Mouse (Mus musculus) left cerebral cortex, adult 2 months (tissue): ENCODE data around the gene Ntmt1. TPM values are rescaled to one million over a fixed set of nuclear protein-coding genes. Genes with fewer than 3 reads are reported as not detected.

Experiments used
- DNase-seq, 2 experiments: peaks; one replicate each; pipeline ENCODE4 v3.0.0; 2021 to 2022; ENCODE audit warnings: low spot score in 2 of 2, mixed read lengths in 1 of 2; ENCODE audit errors: extremely low spot score in 1 of 2
- H3K27ac ChIP-seq: fragments of 200-600 bp; 2 replicates; pipeline ENCODE4 v1.8.1; 2022
- H3K4me3 ChIP-seq: fragments of 200-600 bp; 2 replicates; pipeline ENCODE4 v1.8.1; 2022
- CTCF ChIP-seq: fragments of 200-600 bp; IDR thresholded peaks from 2 replicates; pipeline ENCODE4 v1.8.1; 2022; ENCODE audit warnings: antibody characterized with exemption, mild to moderate bottlenecking, moderate library complexity
- intact Hi-C: fragments of 180-260 bp; cut with DNase I; formaldehyde crosslinking; loops from one replicate; pipeline ENCODE4 v1.15.1; 2025
- total RNA-seq, 2 experiments: library from RNA; stranded (reverse); gene quantifications; 2 replicates each; pipeline ENCODE4 v1.2.3; 2021

Ntmt1 gene
- total RNA-seq, 2 experiments from 2014 or later = 35.2 to 38.8 TPM

DNA sequence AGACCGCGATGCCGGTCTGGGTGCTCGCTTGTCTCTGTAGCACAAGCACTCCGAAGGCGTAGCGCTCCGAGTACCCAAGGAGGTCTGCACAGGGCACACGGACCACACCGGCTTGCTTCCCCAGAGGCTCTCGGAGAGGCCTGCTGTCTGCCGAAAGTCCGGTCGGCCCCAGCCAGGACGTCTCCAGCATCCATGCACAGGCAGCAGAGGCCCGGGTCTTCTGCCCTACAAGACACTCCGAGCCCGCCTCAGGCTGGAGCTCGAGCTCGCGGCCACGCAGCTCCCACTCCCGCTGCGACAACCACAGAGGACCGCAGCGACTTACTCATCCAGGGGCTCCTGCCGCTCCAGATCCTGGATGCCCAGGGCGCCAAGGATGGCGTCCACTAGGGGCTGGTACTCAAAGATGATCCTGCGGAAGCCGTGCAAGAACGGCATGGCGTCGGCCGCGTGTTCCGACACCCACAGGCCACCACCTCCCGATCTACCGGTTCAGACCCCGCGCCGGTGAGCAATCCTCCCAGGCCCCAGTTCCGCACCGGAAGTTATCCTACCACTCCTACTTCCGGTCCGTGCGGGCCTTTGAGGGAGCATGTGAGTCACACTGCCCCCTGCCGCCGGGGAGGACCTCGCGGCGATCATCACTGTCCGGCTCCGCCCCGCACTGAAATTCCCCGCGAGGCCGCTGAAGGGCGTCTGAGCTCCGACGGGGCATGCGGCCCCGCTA, 20.3 kb downstream of the Ntmt1 start:
- H3K4me3 ChIP-seq = peak overlapping the region; percentile 98
- peak overlapping the region; percentile 66 for H3K27ac ChIP-seq
- DNase-seq = peak; percentile 94 to 97
- intact Hi-C loops = loop anchor here (2.0 kb wide), 1 partner anchor 107 kb away; no protein-coding TSS in a partner anchor
- TF ChIP-seq CTCF = peak; percentile 97

- DNase-seq = no peak
- intact Hi-C loops = loop anchor here (2.0 kb wide), 1 partner anchor 105 kb away; no protein-coding TSS in a partner anchor
- TF ChIP-seq CTCF = peak; percentile 49
- no peak overlapping the region for H3K27ac ChIP-seq
- H3K4me3 ChIP-seq = no peak overlapping the region
These were observed 21.7 kb downstream of the Ntmt1 start for GRCm38 (mm10) chr2:30829315-30829714.

GRCm38 (mm10) chr2:30830283-30830795, 22.7 kb downstream of the Ntmt1 start, which contains the start of gene Asb6:
TSS of gene Asb6 (minus strand) at chr2:30830333.
- H3K4me3 ChIP-seq = no peak within 1 kb of the TSS
- H3K27ac ChIP-seq = no peak within 1 kb of the TSS
- no peak for TF ChIP-seq CTCF
- intact Hi-C loops = no loop called here
- no peak for DNase-seq

- intact Hi-C loops = loop anchor here (1.0 kb wide), 1 partner anchor 37 kb away; no protein-coding TSS in a partner anchor
- Histone ChIP-seq H3K27ac (no peak overlapping the region), H3K4me3 (no peak overlapping the region)
- no peak for DNase-seq
- no peak for TF ChIP-seq CTCF
These were observed 26.0 kb downstream of the Ntmt1 start for GRCm38 (mm10) chr2:30833644-30834043.

GRCm38 (mm10) chr2:30834373-30835022, 26.9 kb downstream of the Ntmt1 start, which contains the start of gene Prrx2:
TSS of gene Prrx2 (plus strand) at chr2:30834972.
- DNase-seq = no peak
- Histone ChIP-seq H3K4me3 (no peak within 1 kb of the TSS), H3K27ac (no peak within 1 kb of the TSS)
- no peak for TF ChIP-seq CTCF
- intact Hi-C loops = loop anchor here (1.0 kb wide), 1 partner anchor 36 kb away; no protein-coding TSS in a partner anchor

DNA sequence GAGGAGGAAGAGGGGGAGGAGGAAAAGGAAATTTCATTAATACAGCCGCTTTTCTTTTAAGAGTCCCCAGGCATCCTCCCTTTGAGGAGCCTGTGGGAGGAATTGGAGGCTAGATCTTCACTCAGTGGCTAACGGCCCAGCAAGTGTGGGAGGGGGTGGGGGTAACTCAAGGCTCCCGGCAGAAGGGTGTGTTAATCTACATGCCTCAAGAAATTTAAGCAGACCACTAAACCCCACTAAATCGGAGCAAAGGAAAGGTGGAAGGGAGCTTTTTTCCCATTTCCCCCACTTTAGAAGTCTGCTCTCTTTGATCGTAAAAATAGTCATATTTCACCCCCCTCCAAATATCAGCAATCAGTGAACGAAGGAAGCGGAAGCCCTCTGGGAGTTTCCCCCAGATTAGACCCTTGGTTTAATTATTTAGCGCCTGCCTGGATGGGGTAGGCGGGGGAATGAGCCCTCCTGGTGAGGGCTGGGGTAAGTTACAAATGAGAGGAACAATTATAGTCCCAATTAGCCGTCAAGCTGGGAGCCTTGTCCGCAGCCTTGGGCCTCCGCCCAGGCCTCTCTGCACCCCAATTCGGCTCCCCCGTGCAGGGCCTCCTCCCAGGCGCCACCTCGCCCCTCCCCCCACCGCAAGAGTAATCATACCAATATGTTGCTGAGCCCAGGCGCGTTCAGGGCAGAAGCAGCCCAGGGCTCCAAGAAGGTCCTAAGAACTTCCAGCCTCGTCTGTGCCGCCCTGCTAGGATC, 28.8 kb downstream of the Ntmt1 start:
- intact Hi-C loops = no loop called here
- Histone ChIP-seq H3K27ac (no peak overlapping the region), H3K4me3 (no peak overlapping the region)
- no peak for TF ChIP-seq CTCF
- no peak for DNase-seq

DNA sequence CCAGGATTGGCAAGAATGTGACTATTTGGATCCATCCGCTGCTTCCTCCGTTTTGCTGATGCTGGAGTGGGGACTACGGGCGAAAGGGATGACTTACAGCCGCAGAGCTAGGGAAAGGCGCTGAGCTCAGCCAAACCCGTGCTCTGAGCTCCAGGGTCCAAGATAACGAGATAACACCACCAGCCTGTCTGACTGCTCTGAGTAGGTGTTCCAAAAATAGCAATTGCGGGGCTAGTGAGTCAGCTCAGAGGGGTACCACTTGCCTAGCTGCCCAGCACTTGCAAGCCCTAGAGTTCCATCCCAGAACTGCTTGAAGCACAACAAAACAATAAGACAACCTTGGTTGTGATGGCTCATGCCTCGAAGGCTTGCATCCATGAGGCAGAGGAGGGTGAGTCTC, 35.0 kb downstream of the Ntmt1 start:
- H3K4me3 ChIP-seq = no peak overlapping the region
- TF ChIP-seq CTCF = no peak; the same call in 1 of the 2 replicates
- H3K27ac ChIP-seq = no peak overlapping the region
- intact Hi-C loops = no loop called here
- DNase-seq = no peak

- no peak for DNase-seq
- intact Hi-C loops = no loop called here
- H3K27ac ChIP-seq = no peak overlapping the region
- no peak for TF ChIP-seq CTCF
- peak overlapping the region; percentile 42 for H3K4me3 ChIP-seq
These were observed 37.8 kb downstream of the Ntmt1 start for GRCm38 (mm10) chr2:30845152-30846070.

GRCm38 (mm10) chr2:30846236-30846635, 38.6 kb downstream of the Ntmt1 start:
- intact Hi-C loops = no loop called here
- Histone ChIP-seq H3K4me3 (no peak overlapping the region), H3K27ac (no peak overlapping the region)
- no peak for DNase-seq
- no peak for TF ChIP-seq CTCF

DNA sequence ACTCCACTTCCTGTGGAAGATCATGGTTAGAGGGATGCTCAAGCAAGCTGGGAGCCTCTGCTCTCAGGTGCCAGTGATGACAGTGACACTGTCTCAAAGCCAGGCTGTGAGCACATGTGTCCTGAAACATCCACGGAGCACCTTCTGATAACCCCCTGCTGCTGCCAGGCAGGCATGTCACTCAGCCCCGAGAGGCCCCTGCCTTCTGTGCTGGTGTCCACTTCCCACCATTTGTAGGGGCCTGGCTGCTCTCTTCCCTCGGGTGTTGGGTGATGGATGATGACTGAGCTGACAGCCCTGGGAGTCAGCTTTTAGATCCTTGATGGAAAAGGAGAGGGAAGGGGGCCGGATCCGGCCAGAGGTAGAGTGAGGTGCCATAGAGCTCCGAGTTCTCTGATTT, 39.1 kb downstream of the Ntmt1 start:
- TF ChIP-seq CTCF = no peak
- DNase-seq = no peak
- H3K4me3 ChIP-seq = no peak overlapping the region
- no peak overlapping the region for H3K27ac ChIP-seq
- intact Hi-C loops = no loop called here

DNA sequence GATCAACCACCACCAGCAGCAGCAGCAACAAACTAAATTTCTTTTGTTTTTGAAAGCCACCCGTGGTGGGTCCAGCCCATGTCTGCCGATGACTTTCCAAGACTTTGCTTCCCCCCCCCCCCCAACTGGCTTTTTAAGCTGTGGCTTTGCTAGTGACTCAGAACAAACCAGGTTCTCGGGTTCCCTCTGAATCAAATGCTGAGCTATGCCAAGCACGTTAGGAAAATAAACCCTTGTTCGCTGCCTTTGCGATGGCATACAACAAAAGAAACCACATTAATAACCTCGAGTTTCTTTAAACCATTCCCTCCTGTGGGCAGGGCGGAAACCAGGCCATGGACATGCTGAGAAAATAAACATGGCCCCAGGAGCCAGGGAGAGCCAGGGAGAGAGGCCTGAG, 40.6 kb downstream of the Ntmt1 start:
- no peak overlapping the region for H3K27ac ChIP-seq
- TF ChIP-seq CTCF = no peak
- intact Hi-C loops = no loop called here
- DNase-seq = no peak
- H3K4me3 ChIP-seq = no peak overlapping the region
